Mouse (Mus musculus): Measurements from ENCODE around the gene Polr1c. TPM values are rescaled to one million over a fixed set of nuclear protein-coding genes. Genes with fewer than 3 reads are reported as not detected.
A peak's percentile ranks its signal among the peaks of the same experiment; 100 is the strongest.

Polr1c gene
- polyA plus RNA-seq (2016; fragmentation: Nextera tagmentation; extraction: Ambion mirVana) = 125 and 130 TPM in 2 replicates

DNA sequence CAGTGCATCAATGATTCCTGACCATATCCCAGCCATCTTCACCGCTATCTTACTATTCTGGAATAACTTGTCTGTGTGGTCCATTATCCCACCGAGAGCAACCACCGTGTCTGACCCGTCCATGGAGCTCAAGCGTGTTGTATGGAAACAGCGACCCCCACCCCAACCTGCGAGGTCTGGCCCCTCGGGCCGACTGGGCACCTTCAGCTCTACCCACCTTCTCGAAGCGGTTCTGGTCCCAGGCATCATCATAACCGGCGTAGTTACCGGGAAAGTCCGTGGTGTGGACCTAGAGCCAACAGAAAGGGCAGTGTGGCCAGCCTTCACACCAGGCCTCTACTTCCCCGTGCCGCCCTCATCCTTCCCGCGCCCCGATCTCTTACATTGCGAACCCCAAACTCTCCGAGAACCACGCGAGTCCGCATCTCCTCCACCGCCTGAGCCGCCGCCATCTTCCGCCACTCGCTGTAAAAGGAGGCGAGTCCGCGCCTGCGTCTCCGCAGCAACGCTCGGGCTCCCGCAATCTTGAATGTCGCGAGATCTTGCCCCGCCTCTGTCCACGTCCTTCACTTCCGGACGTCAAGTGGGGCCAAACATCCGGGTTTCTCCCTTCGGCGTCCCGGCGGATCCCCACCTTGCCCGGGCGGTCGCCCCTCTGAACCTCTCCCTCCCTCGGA is at the start of gene Polr1c, which contains the start of gene Yipf3:
Polr1c (minus strand) TSS at position 543 of the 677 bp plus-strand sequence.
Yipf3 (plus strand) TSS at position 569 of the 677 bp plus-strand sequence.
- Histone ChIP-seq H3K27me3 (replicated peaks; ENCODE audit: low read depth, poor library complexity, severe bottlenecking) (no peaks in the 10 kb centered on the region), H3K4me1 (peaks cover 26% of the 10 kb centered on the region), H3K9me3 (no peaks in the 10 kb centered on the region), H3K36me3 (replicated peaks) (peaks cover 79% of the 10 kb centered on the region), H3K4me3 (peak within 1 kb of the TSS; percentile 89), H3K27ac (replicated peaks) (peak within 1 kb of the TSS; percentile 93)
- DNase-seq (ENCODE audit: low spot score) = peak; percentile 95
- WGBS = under 1% methylated on average over 53 of the region's 53 CpGs

DNA sequence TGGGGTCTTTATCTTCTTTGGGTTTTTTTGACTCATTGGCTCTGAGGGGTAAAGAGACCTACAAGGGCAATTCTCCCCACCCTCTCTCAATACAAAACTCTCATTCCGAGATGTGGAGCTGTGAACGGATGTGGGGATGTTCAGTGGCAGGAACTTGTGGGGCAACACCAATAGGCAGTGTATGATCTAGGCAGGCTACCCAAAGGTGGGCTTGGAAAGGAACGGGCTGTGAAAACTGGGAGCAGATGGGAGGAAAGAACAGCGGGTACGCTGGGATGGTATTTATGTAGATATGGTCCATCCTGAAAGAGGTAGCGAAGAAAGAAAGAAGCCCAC is 49.1 kb upstream of the Polr1c start:
- H3K4me1 ChIP-seq = peaks cover 25% of the 10 kb centered on the region
- peak overlapping the region; percentile 72 for H3K4me3 ChIP-seq
- WGBS = 13% methylated on average over 6 of the region's 6 CpGs
- H3K27ac ChIP-seq (replicated peaks) = no peak overlapping the region
- H3K27me3 ChIP-seq (replicated peaks; ENCODE audit: low read depth, poor library complexity, severe bottlenecking) = peaks cover 91% of the 10 kb centered on the region
- no peak for DNase-seq (ENCODE audit: low spot score)
- no peaks in the 10 kb centered on the region for H3K36me3 ChIP-seq (replicated peaks)
- H3K9me3 ChIP-seq = no peaks in the 10 kb centered on the region

DNA sequence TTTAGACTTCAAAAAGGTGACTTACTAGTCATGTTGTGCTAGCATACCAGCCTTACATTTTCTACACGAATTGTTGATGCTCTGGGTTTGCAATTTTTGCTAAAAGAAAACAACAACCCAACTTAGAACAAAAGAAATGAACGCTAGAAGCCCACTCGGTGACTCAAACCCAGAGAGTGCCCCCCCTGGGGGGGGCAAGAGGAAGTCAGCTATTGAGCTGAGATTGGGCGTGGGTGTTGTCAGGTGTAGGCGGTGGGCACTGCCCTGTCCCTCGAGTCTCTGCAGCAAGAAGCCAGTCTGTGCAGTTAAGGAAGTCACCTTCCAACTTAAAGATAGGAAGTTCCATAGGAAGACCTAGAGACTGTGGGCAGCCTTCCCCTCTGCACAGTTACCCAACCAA is 48.7 kb upstream of the Polr1c start:
- H3K4me3 ChIP-seq = no peak overlapping the region
- H3K27me3 ChIP-seq (replicated peaks; ENCODE audit: low read depth, poor library complexity, severe bottlenecking) = peaks cover 94% of the 10 kb centered on the region
- no peaks in the 10 kb centered on the region for H3K36me3 ChIP-seq (replicated peaks)
- H3K9me3 ChIP-seq = no peaks in the 10 kb centered on the region
- DNase-seq (ENCODE audit: low spot score) = no peak
- 52% methylated on average over 6 of the region's 6 CpGs for WGBS
- H3K4me1 ChIP-seq = peaks cover 25% of the 10 kb centered on the region
- H3K27ac ChIP-seq (replicated peaks) = no peak overlapping the region

DNA sequence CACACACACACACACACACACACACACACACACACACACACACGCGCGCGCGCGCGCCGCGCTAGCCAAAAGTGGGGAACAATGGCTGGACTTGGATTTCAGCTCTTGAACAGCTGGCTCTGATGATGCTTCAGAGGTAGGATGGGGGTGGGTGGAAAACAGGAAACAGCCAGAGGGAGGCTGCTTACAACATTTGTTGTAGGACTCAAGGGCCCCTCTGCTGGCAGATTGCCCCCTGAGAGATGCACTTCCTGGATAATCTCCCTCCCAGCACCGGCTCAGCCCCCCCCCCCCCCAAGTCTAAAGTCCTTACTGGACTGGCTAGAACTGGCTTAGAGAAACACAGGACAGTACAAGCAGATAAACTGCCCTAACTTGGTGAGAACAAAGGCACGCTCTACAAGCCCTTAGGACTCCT is 39.8 kb upstream of the Polr1c start:
- peak overlapping the region; percentile 81 for H3K27ac ChIP-seq (replicated peaks)
- H3K27me3 ChIP-seq (replicated peaks; ENCODE audit: low read depth, poor library complexity, severe bottlenecking) = peaks cover 12% of the 10 kb centered on the region; the same call in 1 of the 2 replicates
- peak overlapping the region; percentile 29 for H3K4me3 ChIP-seq
- H3K4me1 ChIP-seq = peaks cover 32% of the 10 kb centered on the region
- peak; percentile 60 for DNase-seq (ENCODE audit: low spot score)
- H3K36me3 ChIP-seq (replicated peaks) = no peaks in the 10 kb centered on the region
- no peaks in the 10 kb centered on the region for H3K9me3 ChIP-seq
- 67% methylated on average over 11 of the region's 11 CpGs for WGBS

DNA sequence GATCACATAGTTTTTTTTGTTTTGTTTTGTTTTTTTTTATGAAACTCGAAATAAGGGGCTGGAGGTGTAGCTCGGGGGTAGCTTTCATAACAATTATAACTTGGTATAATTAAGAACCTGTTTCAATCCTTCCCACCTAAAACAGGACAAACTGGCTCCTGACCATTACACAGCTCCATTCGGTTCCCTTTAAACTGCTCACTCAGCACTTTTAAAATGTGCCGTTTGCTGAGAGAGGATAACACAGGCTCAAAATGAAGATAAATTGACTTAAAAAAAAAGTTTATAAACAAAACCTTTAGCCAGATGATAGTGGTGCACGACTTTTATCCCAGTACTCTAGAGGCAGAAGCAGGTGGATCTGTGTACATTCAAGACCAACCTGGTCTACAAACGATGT is 37.6 kb upstream of the Polr1c start:
- 74% methylated on average over 6 of the region's 6 CpGs for WGBS
- Histone ChIP-seq H3K4me1 (peaks cover 50% of the 10 kb centered on the region), H3K36me3 (replicated peaks) (peaks cover 8% of the 10 kb centered on the region), H3K9me3 (no peaks in the 10 kb centered on the region), H3K27ac (replicated peaks) (no peak overlapping the region), H3K27me3 (replicated peaks; ENCODE audit: low read depth, poor library complexity, severe bottlenecking) (no peaks in the 10 kb centered on the region), H3K4me3 (no peak overlapping the region)
- no peak for DNase-seq (ENCODE audit: low spot score)

DNA sequence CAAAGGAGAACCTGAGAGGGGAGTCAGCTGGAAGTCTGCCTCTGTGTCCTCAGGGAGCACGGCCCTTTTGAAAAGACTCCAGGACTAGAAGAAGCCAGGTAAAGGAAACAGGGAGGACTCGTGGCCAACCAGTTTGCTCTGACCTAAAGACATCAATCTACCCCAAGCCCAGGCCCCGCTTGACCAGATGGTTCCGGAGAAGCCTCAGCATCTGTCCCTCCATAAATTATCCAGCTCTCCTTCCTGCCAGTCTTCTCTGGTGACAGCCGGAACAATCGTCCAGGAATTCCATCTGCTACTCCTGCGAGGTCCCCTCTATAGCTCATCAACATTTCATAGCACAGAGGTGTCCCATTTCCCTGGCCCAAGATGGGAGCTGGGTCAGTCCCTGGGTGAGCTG is 36.8 kb upstream of the Polr1c start:
- 64% methylated on average over 7 of the region's 7 CpGs for WGBS
- H3K4me3 ChIP-seq = no peak overlapping the region
- peaks cover 50% of the 10 kb centered on the region for H3K4me1 ChIP-seq
- no peak for DNase-seq (ENCODE audit: low spot score)
- H3K27ac ChIP-seq (replicated peaks) = no peak overlapping the region
- peaks cover 16% of the 10 kb centered on the region for H3K36me3 ChIP-seq (replicated peaks)
- H3K9me3 ChIP-seq = no peaks in the 10 kb centered on the region
- H3K27me3 ChIP-seq (replicated peaks; ENCODE audit: low read depth, poor library complexity, severe bottlenecking) = no peaks in the 10 kb centered on the region

DNA sequence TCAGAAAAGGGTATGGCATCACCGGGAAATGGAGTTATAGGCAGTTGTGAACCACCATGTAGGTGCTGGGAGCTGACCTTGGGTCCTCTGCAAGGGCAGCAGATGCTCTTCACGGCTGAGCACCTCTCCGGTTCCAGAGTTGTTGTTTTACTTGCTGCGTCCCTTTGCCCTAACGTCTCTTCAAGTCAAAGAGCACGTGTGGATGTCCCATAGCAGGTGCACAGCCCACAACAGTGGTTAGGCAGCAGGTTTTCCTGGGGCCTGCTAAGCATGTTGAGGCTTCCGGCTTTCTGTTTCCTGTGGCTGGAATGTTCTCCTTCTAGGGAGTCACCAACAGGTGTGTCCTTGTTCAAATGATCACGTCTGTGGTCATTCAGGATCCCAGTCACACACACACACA is 36.1 kb upstream of the Polr1c start:
- no peaks in the 10 kb centered on the region for H3K9me3 ChIP-seq
- 89% methylated on average over 8 of the region's 8 CpGs for WGBS

DNA sequence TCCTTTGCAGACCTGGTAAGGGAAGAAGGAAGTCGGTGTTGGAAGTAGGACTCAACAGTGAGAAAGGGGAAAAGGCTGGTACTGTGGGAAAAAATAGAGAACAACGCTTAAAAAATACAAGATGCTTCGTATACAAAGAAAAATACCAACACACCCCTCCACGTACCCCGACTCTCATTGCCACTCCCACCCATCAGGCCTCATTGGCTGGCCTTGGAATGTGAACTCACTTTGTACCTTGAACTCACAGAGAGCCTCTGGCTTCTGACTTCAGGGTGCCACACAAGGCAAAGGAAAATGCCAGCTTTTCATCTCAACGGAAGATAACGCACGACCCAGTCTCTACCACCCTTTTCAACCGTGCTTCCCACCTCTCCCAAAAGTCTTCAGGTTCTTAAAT is 35.3 kb upstream of the Polr1c start:
- peak overlapping the region; percentile 90 for H3K4me3 ChIP-seq
- H3K9me3 ChIP-seq = no peaks in the 10 kb centered on the region
- DNase-seq (ENCODE audit: low spot score) = no peak
- H3K36me3 ChIP-seq (replicated peaks) = peaks cover 31% of the 10 kb centered on the region
- H3K27me3 ChIP-seq (replicated peaks; ENCODE audit: low read depth, poor library complexity, severe bottlenecking) = no peaks in the 10 kb centered on the region
- WGBS = 21% methylated on average over 9 of the region's 9 CpGs
- peak overlapping the region; percentile 92 for H3K27ac ChIP-seq (replicated peaks)
- peaks cover 59% of the 10 kb centered on the region for H3K4me1 ChIP-seq

More for the DNA sequence above, 36.1 kb upstream of the Polr1c start:
- Histone ChIP-seq H3K27me3 (replicated peaks; ENCODE audit: low read depth, poor library complexity, severe bottlenecking) (no peaks in the 10 kb centered on the region), H3K4me3 (no peak overlapping the region), H3K27ac (replicated peaks) (no peak overlapping the region), H3K4me1 (peaks cover 54% of the 10 kb centered on the region), H3K36me3 (replicated peaks) (peaks cover 23% of the 10 kb centered on the region)
- DNase-seq (ENCODE audit: low spot score) = no peak

DNA sequence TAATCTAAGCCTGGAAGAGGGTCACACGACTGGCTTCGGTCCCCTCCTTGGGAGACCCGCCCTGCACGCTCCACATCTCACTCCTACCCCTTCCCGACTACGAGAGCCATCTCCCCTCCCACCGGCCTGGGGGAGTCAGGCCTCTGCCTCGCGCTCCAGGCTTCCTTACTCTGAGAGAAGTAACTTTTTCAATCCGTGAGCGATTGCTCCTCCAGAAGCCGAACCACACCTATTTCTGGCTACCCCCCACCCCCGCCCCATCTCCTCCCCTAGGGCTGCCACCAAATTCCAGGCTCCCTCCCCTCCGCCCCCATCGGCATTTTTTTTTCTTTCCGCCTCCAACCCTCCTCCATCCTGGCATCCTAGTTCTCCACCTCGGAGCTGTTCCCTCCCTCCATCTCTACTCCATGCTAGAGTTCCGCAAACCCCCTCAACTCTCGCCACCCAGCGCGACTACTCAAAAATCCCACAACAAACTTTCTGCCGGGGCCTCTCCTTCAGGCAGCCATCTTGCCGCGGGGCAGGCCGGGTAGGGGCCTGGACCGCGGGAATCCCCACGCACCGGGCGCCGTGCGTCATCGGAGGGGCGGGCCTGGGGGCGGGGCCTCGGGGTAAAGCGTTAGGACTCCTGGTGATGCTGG is 34.7 kb upstream of the Polr1c start, which contains the start of gene Tjap1:
Tjap1 (minus strand) TSS at position 544 of the 641 bp plus-strand sequence.
- Histone ChIP-seq H3K27me3 (replicated peaks; ENCODE audit: low read depth, poor library complexity, severe bottlenecking) (no peaks in the 10 kb centered on the region), H3K9me3 (no peaks in the 10 kb centered on the region), H3K4me3 (peak within 1 kb of the TSS; percentile 90), H3K4me1 (peaks cover 59% of the 10 kb centered on the region), H3K36me3 (replicated peaks) (peaks cover 35% of the 10 kb centered on the region), H3K27ac (replicated peaks) (peak within 1 kb of the TSS; percentile 92)
- peak; percentile 97 for DNase-seq (ENCODE audit: low spot score)
- WGBS = under 1% methylated on average over 37 of the region's 37 CpGs

DNA sequence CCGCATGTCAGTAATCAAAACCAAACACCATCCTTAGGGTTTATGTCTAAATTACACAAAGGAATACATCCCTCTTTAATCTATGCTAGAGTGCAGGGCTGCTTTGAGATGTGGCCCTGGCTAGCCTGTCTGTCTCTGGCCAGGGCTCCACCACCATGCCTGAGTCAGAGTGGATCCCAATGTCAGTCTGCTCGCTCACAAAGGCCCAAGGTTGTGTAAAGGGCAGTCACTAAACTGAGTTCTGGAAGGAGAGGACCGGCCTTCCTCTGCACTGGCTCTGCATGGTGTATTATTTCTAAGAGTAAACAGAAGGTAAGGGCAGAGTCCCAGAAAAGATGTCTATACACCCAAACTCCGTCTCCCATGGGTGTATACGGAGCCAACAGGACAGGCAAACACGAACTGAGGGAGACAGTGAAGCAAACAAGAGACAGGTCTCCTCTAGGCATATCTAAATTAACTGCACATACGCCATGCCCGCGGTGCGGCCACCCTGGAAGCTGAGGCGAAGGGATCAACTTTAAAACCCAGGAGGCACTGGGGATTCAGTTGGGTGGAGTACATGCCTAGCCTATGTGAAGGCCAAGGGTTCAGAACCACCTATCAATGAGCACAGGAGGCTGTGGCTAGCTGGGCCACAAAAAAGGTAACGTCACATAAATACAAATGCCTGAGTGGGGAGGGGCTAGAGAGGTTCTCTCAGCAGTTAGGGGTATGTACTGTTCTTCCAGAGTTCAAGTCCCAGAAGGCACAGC is 30.3 kb upstream of the Polr1c start:
- no peak for DNase-seq (ENCODE audit: low spot score)
- Histone ChIP-seq H3K36me3 (replicated peaks) (peaks cover 74% of the 10 kb centered on the region), H3K27ac (replicated peaks) (peak overlapping the region; percentile 74), H3K4me1 (peaks cover 72% of the 10 kb centered on the region), H3K4me3 (peak overlapping the region; percentile 18; the same call in 1 of the 2 replicates), H3K9me3 (no peaks in the 10 kb centered on the region), H3K27me3 (replicated peaks; ENCODE audit: low read depth, poor library complexity, severe bottlenecking) (no peaks in the 10 kb centered on the region)
- 71% methylated on average over 12 of the region's 12 CpGs for WGBS

DNA sequence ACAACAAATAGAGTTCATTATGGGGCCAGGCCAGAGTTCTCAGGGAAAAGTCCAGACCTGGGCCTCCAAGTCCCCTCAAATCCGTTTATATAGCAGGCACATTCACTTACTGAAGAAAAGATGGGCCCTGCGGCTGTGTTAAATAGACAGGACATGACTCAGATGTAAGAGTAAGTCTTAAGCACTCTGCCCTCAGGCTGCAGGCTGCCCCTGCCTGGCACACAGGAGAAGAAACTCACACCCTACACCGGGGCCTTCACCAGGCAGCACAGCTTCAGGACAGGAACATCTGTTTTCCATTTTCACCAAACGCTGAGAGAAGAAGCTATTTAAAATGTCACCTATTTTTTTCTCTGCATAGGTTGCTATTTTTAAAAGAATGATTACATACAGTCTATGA is 29.7 kb upstream of the Polr1c start:
- Histone ChIP-seq H3K4me3 (no peak overlapping the region), H3K27ac (replicated peaks) (peak overlapping the region; percentile 32; the same call in 1 of the 2 replicates), H3K27me3 (replicated peaks; ENCODE audit: low read depth, poor library complexity, severe bottlenecking) (no peaks in the 10 kb centered on the region), H3K36me3 (replicated peaks) (peaks cover 80% of the 10 kb centered on the region), H3K9me3 (no peaks in the 10 kb centered on the region), H3K4me1 (peaks cover 72% of the 10 kb centered on the region)
- DNase-seq (ENCODE audit: low spot score) = peak; percentile 62
- 33% methylated on average over 4 of the region's 4 CpGs for WGBS

DNA sequence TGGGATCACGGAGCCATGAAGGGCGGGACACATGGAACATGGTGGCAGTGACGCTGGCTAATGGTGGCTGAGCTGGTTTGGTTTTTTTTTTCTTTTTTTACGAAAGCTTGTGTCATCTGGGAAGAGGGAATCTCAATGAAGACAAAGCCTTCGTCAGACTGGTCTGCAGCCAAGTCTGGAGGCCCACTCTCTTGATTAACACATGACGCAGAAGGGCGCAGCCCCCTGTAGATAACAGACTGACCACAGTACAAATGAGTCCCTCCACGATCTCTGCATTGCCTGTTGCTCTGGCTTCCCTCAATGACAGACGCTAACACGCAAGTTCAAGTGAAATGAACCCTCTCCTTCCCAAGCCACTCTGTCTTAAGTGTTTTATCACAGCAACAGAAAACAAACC is 27.7 kb upstream of the Polr1c start:
- no peak overlapping the region for H3K4me3 ChIP-seq
- H3K27me3 ChIP-seq (replicated peaks; ENCODE audit: low read depth, poor library complexity, severe bottlenecking) = no peaks in the 10 kb centered on the region
- H3K9me3 ChIP-seq = no peaks in the 10 kb centered on the region
- H3K27ac ChIP-seq (replicated peaks) = no peak overlapping the region
- H3K4me1 ChIP-seq = peaks cover 63% of the 10 kb centered on the region
- WGBS = 92% methylated on average over 10 of the region's 10 CpGs
- H3K36me3 ChIP-seq (replicated peaks) = peaks cover 94% of the 10 kb centered on the region
- DNase-seq (ENCODE audit: low spot score) = no peak

Data from embryonic facial prominence, embryonic 10.5 days (tissue).